Mouse (Mus musculus) cortical plate, adult 2 months (tissue): ENCODE data around the gene Mark3.

ENCODE experiments used
- CTCF ChIP-seq: fragments of 200-500 bp; IDR thresholded peaks from 2 replicates; pipeline ENCODE4 v1.5.1; 2011; ENCODE audit warnings: mild to moderate bottlenecking, control low read depth, low read length; ENCODE audit not compliant: insufficient read depth; ENCODE audit errors: extremely low read depth
- POLR2A ChIP-seq: fragments of 200-500 bp; IDR thresholded peaks from 2 replicates; pipeline ENCODE4 v1.6.1; 2011; ENCODE audit warnings: mild to moderate bottlenecking, low read length, control low read depth; ENCODE audit not compliant: insufficient read depth; ENCODE audit errors: extremely low read depth

- TF ChIP-seq POLR2A = no peak
- TF ChIP-seq CTCF = no peak
These were observed 81.4 kb downstream of the Mark3 start for GRCm38 (mm10) chr12:111655695-111656094.
